Mouse (Mus musculus) monocyte, adult 5-6 weeks (primary cell): ENCODE data around the gene Zfp639. TPM values are rescaled to one million over a fixed set of nuclear protein-coding genes. Genes with fewer than 3 reads are reported as not detected.

ENCODE experiments used
- total RNA-seq: library from RNA; stranded (forward); fragments of 200-1000, 200-491, 200-594 nt; gene quantifications from 3 replicates; pipeline ENCODE4 v1.2.3, GENCODE M21; 2017

Zfp639 gene
- total RNA-seq, 1 experiment from 2014 or later = 74.3 TPM

Other genes with a start within 250 kb of the Zfp639 start
- 1.1 to 3.1 TPM (median 1.2 TPM) in 3 replicates for gene Zmat3, start 144.2 kb upstream of the Zfp639 start, total RNA-seq
- gene Pik3ca, start 112.6 kb upstream of the Zfp639 start, total RNA-seq = 43.9 to 60.4 TPM (median 50.6 TPM) in 3 replicates
- not detected in 3 replicates for gene Kcnmb3, start 18.0 kb upstream of the Zfp639 start, total RNA-seq
- gene Mfn1, start 19.2 kb downstream of the Zfp639 start, total RNA-seq = 19.1 to 84.2 TPM (median 54.6 TPM) in 3 replicates
- gene Gnb4, start 106.3 kb downstream of the Zfp639 start, total RNA-seq = 1.4 to 6.0 TPM (median 5.7 TPM) in 3 replicates
- gene Actl6a, start 196.0 kb downstream of the Zfp639 start, total RNA-seq = 53.7 to 82.1 TPM (median 65.7 TPM) in 3 replicates
- 91.5 to 116 TPM (median 116 TPM) in 3 replicates for gene Ndufb5, start 226.7 kb downstream of the Zfp639 start, total RNA-seq
- 7.0 to 12.6 TPM (median 10.5 TPM) in 3 replicates for gene Mrpl47, start 227.3 kb downstream of the Zfp639 start, total RNA-seq